Mouse (Mus musculus) forebrain, embryonic 10.5 days (tissue): ENCODE data around the gene Iqch. TPM values are rescaled to one million over a fixed set of nuclear protein-coding genes. Genes with fewer than 3 reads are reported as not detected.

ENCODE experiments used
- DNase-seq: peaks from one replicate; pipeline ENCODE4 v3.0.0-alpha.2; 2017; ENCODE audit warnings: low spot score; ENCODE audit errors: extremely low spot score
- H3K27ac ChIP-seq: fragments of 300-500 bp; sonication (generic); 2 replicates; pipeline ENCODE4 v1.5.1; 2016; ENCODE audit warnings: mild to moderate bottlenecking
- H3K27me3 ChIP-seq: fragments of 300-500 bp; sonication (generic); 2 replicates; pipeline ENCODE4 v1.6.1; 2016; ENCODE audit warnings: mild to moderate bottlenecking; ENCODE audit not compliant: poor library complexity, severe bottlenecking
- H3K36me3 ChIP-seq: fragments of 300-500 bp; sonication (generic); replicated peaks from 2 replicates; pipeline ENCODE4 v1.6.1; 2016; ENCODE audit warnings: mild to moderate bottlenecking, moderate library complexity
- H3K4me1 ChIP-seq: fragments of 300-500 bp; sonication (generic); 2 replicates; pipeline ENCODE4 v1.6.1; 2016
- H3K4me3 ChIP-seq: fragments of 300-500 bp; sonication (generic); 2 replicates; pipeline ENCODE4 v1.5.1; 2016; ENCODE audit warnings: mild to moderate bottlenecking, moderate library complexity
- H3K9me3 ChIP-seq: fragments of 300-500 bp; sonication (generic); 2 replicates; pipeline ENCODE4 v1.6.1; 2016; ENCODE audit warnings: mild to moderate bottlenecking, moderate library complexity
- WGBS: fragments of 180-500 bp; shearing (Covaris S2); methylation state at CpG from one replicate; pipeline ENCODE4 v1.1.7; 2016; 5-methylcytosine and 5-hydroxymethylcytosine counted together
- polyA plus RNA-seq: library from polyadenylated mRNA; unstranded; fragments of >200 nt; fragmentation: Nextera tagmentation; extraction: Ambion mirVana; gene quantifications from 2 replicates; pipeline ENCODE4 v1.2.1, GENCODE M21; 2016

The Iqch gene
- polyA plus RNA-seq, 1 experiment from 2014 or later, result 0.04 TPM

DNA sequence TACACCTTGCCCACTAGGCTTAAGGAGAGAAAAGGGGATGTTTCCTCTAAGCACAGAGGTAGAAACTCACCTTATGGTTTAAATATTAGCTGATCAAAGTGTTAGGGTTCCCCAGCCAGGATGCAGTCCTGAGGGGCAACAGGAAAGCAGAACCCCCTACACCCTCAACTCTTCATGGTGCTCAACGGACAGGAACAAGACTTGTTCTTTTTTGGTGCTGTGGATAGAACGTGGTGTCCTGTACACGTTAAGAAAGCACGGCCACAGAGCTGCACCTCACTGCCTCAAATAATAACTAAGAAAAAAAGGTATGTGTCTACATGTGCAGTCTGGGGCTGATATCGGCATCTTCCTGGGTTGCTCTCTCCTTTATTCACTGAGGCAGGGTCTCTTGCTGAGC is 53.3 kb downstream of the Iqch start:
- no peaks in the 10 kb centered on the region for H3K9me3 ChIP-seq
- H3K4me3 ChIP-seq, result no peak overlapping the region
- WGBS, result 90% methylated on average over 5 of the region's 5 CpGs
- peaks cover 12% of the 10 kb centered on the region; the same call in 1 of the 2 replicates for H3K27me3 ChIP-seq
- DNase-seq, result no peak
- H3K4me1 ChIP-seq, result no peaks in the 10 kb centered on the region
- no peaks in the 10 kb centered on the region for H3K36me3 ChIP-seq
- H3K27ac ChIP-seq, result no peak overlapping the region

DNA sequence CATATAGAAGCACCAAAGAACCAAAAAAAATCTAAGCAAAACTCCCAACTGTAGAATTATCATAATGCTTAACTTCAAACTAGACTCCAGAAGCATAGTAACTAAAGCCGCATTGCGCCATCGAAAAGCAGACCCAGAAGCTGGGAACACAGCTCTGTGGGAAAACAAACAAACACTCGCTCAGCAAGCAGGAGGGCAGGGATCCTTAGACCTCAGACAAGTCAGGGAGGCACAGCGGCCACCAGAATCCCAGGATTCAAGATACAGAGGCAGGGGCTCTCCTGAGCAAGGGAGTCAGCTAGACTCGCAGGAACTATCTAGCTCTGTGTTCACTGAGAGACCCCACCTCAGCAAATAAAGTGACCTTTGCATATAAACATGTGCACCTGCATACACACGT is 60.4 kb downstream of the Iqch start:
- H3K9me3 ChIP-seq, result no peaks in the 10 kb centered on the region
- no peak for DNase-seq
- H3K4me3 ChIP-seq, result no peak overlapping the region
- H3K36me3 ChIP-seq, result no peaks in the 10 kb centered on the region
- H3K27ac ChIP-seq, result no peak overlapping the region
- H3K4me1 ChIP-seq, result no peaks in the 10 kb centered on the region
- 68% methylated on average over 7 of the region's 7 CpGs for WGBS
- H3K27me3 ChIP-seq, result peaks cover 14% of the 10 kb centered on the region

- peaks cover 16% of the 10 kb centered on the region for H3K27me3 ChIP-seq
- H3K4me3 ChIP-seq, result no peak overlapping the region
- H3K36me3 ChIP-seq, result no peaks in the 10 kb centered on the region
- no peaks in the 10 kb centered on the region for H3K9me3 ChIP-seq
- no peaks in the 10 kb centered on the region for H3K4me1 ChIP-seq
- WGBS, result 91% methylated on average over 7 of the region's 7 CpGs
- H3K27ac ChIP-seq, result no peak overlapping the region
- DNase-seq, result no peak
Observed at GRCm38 (mm10) chr9:63541301-63541700, 61.0 kb downstream of the Iqch start.

DNA sequence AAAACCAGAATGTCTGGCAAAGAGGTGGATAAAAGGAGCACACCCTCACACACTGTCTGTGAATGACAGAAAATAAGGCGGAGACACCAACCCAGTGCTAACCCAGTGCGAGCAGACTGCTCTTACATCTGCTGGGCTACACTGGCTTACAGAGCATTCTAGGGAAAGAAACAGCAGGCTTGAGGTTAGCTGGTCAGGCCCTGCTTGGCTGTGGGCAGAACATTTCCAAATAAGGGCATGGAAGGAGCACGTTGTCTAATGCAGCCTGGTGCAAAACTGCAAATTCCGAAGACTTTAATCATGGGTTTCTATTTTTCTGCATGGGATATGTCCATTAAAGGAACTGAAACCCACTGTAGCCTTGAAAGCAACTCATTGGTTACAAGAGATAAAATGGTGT is 64.8 kb downstream of the Iqch start:
- 92% methylated on average over 4 of the region's 4 CpGs for WGBS
- Histone ChIP-seq H3K4me1 (peaks cover 34% of the 10 kb centered on the region), H3K27me3 (peaks cover 36% of the 10 kb centered on the region), H3K9me3 (no peaks in the 10 kb centered on the region), H3K27ac (no peak overlapping the region), H3K4me3 (no peak overlapping the region), H3K36me3 (no peaks in the 10 kb centered on the region)
- DNase-seq, result no peak

DNA sequence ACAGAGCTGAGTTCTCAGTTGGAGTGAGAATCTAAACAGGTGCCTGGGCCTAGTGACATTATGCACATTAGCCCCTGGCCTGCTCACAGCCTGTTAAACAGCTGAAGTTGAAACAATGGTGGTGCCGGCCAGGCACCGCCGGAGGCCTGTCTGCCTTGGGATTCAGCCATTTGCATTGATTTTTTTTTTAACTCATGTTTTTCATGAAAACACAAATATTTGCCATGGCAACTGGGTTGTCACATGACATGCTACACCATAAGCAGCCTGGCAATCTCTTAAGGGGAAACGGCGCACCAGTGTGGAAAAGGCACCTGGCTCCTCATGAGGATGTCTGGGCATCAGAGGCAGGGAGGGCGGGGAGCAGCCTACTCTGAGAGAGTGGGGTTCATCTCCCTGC is 67.3 kb downstream of the Iqch start:
- WGBS, result 16% methylated on average over 6 of the region's 6 CpGs
- H3K27ac ChIP-seq, result peak overlapping the region; percentile 71

GRCm38 (mm10) chr9:63534371-63534780 is 67.9 kb downstream of the Iqch start:
- Histone ChIP-seq H3K4me1 (peaks cover 43% of the 10 kb centered on the region), H3K27me3 (peaks cover 53% of the 10 kb centered on the region), H3K4me3 (peak overlapping the region; percentile 22; the same call in 1 of the 2 replicates), H3K36me3 (no peaks in the 10 kb centered on the region), H3K9me3 (no peaks in the 10 kb centered on the region), H3K27ac (peak overlapping the region; percentile 71)
- DNase-seq, result peak; percentile 50
- WGBS, result 3% methylated on average over 7 of the region's 7 CpGs

More for the DNA sequence above, 67.3 kb downstream of the Iqch start:
- Histone ChIP-seq H3K36me3 (no peaks in the 10 kb centered on the region), H3K9me3 (no peaks in the 10 kb centered on the region), H3K4me3 (no peak overlapping the region), H3K4me1 (peaks cover 43% of the 10 kb centered on the region), H3K27me3 (peaks cover 47% of the 10 kb centered on the region)
- DNase-seq, result peak; percentile 35

DNA sequence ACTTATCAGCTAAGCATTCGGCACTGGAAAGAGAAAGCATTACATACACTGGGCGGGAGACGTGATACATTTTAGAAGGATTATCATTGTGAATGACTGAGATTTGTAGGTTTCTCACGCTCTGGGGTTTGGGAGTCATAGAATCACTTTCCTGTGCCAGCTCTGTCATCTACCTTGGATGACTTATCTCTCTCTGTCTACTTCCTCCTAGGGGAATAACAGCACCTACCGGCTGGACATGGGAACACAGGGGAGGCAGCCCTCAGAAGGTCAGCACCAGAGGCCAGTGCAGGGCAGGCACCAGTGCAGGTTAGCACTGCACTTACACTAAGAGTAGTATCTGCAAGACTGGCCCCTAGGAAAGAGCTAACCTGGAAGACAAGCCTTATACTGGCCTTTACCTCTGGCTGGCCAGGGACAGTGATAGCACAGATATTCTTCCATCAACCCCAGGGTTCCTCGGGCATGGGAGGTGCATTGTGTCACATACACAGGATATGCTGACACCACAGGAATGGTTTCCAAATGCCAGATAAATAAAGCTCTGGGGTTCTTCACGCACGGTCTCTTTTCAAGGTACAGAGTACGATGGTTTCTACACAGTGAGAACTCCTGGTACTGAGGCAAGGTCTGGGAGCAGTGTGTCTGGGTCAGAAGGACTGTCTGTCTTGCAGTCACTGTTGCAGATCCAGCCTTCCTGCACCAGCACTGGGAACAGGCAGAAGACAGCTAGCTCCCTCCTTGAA is 69.2 kb downstream of the Iqch start:
- H3K9me3 ChIP-seq, result no peaks in the 10 kb centered on the region
- H3K27ac ChIP-seq, result peak overlapping the region; percentile 56; the same call in 1 of the 2 replicates
- H3K36me3 ChIP-seq, result no peaks in the 10 kb centered on the region
- 69% methylated on average over 9 of the region's 9 CpGs for WGBS
- no peak overlapping the region for H3K4me3 ChIP-seq
- H3K27me3 ChIP-seq, result peaks cover 66% of the 10 kb centered on the region
- H3K4me1 ChIP-seq, result peaks cover 44% of the 10 kb centered on the region
- DNase-seq, result no peak

GRCm38 (mm10) chr9:63523937-63524253 is 78.4 kb downstream of the Iqch start:
- no peaks in the 10 kb centered on the region for H3K36me3 ChIP-seq
- DNase-seq, result no peak
- 78% methylated on average over 2 of the region's 2 CpGs for WGBS
- no peak overlapping the region for H3K27ac ChIP-seq
- H3K4me3 ChIP-seq, result no peak overlapping the region
- no peaks in the 10 kb centered on the region for H3K9me3 ChIP-seq
- peaks cover 71% of the 10 kb centered on the region for H3K27me3 ChIP-seq
- H3K4me1 ChIP-seq, result peaks cover 31% of the 10 kb centered on the region

DNA sequence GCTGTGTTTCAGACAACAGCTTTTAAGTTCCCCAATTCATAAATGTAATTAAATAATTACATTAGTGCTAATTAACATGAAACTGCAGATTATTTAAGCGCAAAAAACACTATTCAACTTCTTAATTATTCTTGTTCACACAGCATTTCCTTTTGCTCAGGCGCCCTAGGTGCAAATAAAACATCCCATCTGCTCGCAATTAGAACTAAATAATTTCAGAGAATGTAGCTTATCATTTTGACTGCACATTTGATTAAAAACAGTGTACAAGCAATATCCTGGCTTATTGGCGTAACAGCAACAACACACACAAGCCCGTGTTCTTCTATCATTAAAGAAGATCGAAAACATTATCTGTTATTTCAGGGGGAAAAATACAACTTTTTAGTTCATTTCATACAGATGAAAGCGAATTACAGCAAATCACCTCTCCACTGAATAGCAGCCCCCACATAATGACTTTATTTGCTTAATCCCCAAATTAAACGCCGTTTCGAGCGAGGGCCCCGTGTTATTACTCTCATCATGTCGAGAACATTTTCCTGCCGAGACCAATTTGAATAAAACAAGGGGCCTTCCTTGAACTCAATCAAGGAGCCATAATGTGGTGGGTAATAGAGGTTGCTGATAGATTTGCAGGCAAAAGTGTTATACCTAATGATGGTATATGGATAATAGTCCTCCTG is 78.9 kb downstream of the Iqch start:
- 64% methylated on average over 14 of the region's 14 CpGs for WGBS
- no peak for DNase-seq
- Histone ChIP-seq H3K27ac (no peak overlapping the region), H3K27me3 (peaks cover 67% of the 10 kb centered on the region), H3K9me3 (no peaks in the 10 kb centered on the region), H3K4me3 (no peak overlapping the region), H3K36me3 (no peaks in the 10 kb centered on the region), H3K4me1 (peaks cover 31% of the 10 kb centered on the region)

DNA sequence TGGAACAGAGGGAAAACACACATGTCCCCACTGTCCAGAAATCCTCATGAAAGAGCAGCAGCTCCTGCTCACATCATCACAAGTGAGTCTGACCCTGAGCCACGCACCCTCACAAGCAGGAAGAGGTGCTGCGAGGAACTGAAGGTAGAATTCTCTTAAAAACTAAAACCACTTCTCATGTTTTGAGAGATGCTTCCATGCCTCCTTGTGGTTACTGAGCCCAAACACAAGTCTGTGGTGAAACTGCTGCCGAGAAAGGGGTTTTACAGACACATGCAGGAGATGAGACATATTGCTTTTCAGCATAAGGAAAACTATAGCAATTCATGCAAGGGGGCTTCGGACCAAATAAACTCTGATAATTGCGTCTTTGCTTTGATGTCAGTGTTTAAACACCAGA is 89.4 kb downstream of the Iqch start:
- no peaks in the 10 kb centered on the region for H3K9me3 ChIP-seq
- no peak for DNase-seq
- no peak overlapping the region for H3K4me3 ChIP-seq
- WGBS, result 81% methylated on average over 5 of the region's 5 CpGs
- no peak overlapping the region for H3K27ac ChIP-seq
- H3K27me3 ChIP-seq, result peaks cover 40% of the 10 kb centered on the region; the same call in 1 of the 2 replicates
- no peaks in the 10 kb centered on the region for H3K4me1 ChIP-seq
- H3K36me3 ChIP-seq, result no peaks in the 10 kb centered on the region

- WGBS, result 89% methylated on average over 4 of the region's 4 CpGs
- Histone ChIP-seq H3K27me3 (peaks cover 34% of the 10 kb centered on the region; the same call in 1 of the 2 replicates), H3K36me3 (no peaks in the 10 kb centered on the region), H3K9me3 (no peaks in the 10 kb centered on the region), H3K4me1 (no peaks in the 10 kb centered on the region), H3K4me3 (no peak overlapping the region), H3K27ac (no peak overlapping the region)
- no peak for DNase-seq
Observed at GRCm38 (mm10) chr9:63511034-63511433, 91.3 kb downstream of the Iqch start.

DNA sequence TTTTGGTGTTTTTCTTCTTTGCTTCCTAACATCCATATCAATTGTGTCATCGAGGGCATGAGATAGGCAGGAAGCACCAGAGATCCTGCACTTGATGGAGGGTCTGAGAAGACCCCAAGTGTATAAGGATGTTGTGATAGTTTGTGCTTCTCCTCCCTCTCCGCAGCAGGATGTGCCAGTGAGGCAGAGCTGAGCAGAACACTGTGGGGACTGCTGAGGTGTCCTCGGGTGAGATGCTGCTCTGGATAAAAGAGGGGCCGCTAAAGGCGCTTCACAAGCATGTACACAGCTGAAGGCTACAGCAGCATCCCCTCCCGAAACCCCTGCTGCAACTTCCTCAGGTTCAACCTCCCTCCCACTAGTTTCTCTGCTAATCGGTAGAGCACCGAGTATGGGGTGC is 95.2 kb downstream of the Iqch start:
- H3K4me1 ChIP-seq, result no peaks in the 10 kb centered on the region
- no peaks in the 10 kb centered on the region for H3K36me3 ChIP-seq
- WGBS, result 74% methylated on average over 8 of the region's 8 CpGs
- no peaks in the 10 kb centered on the region for H3K9me3 ChIP-seq
- DNase-seq, result no peak
- H3K4me3 ChIP-seq, result no peak overlapping the region
- no peak overlapping the region for H3K27ac ChIP-seq
- peaks cover 33% of the 10 kb centered on the region; the same call in 1 of the 2 replicates for H3K27me3 ChIP-seq

DNA sequence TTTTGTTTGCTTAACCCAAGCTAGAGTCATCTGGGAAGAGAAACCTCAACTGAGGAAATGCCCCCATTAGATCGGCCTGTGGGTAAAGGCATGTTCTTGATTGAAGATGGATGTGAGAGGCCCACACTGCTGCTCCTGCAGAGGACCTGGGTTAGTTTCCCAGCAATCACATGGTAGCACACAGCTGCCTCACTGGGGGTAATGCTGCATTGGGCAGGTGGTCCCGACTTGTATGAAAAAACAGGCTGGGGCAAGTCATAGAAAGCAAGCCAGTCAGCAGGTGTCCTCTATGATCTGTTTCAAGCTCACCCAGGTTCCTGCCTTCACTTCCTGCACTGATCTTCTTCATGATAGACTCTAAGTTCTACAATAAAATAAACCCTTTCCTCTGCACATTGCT is 98.4 kb downstream of the Iqch start:
- no peak overlapping the region for H3K4me3 ChIP-seq
- no peak for DNase-seq
- H3K36me3 ChIP-seq, result no peaks in the 10 kb centered on the region
- 84% methylated on average over 2 of the region's 2 CpGs for WGBS
- no peaks in the 10 kb centered on the region for H3K4me1 ChIP-seq
- no peak overlapping the region for H3K27ac ChIP-seq
- peaks cover 34% of the 10 kb centered on the region; the same call in 1 of the 2 replicates for H3K27me3 ChIP-seq
- no peaks in the 10 kb centered on the region for H3K9me3 ChIP-seq
